Mouse (Mus musculus) layer of hippocampus, postnatal 14 days (tissue): ENCODE results near the gene Dhodh. TPM values are rescaled to one million over a fixed set of nuclear protein-coding genes. Genes with fewer than 3 reads are reported as not detected.

Experiments
- DNase-seq, 2 experiments: peaks; one replicate each; pipeline ENCODE4 v3.0.0; 2021 to 2022; ENCODE audit warnings: low spot score in 2 of 2, mixed read lengths in 1 of 2
- long read RNA-seq, 2 experiments: library from polyadenylated mRNA; stranded (forward); transcript quantifications; one replicate each; pipeline ENCODE4 v2.0.0; 2021
- total RNA-seq, 2 experiments: library from RNA; stranded (reverse); gene quantifications; 2 replicates each; pipeline ENCODE4 v1.2.3; 2021

Dhodh gene
- total RNA-seq: 10 to 100 TPM; 22.2 to 25.6 TPM
- long read RNA-seq, experiment 1, transcript Dhodh-201 (9 exons, 2,039 nt): major isoform, 29 of 34 reads
- long read RNA-seq, experiment 1, partial matches to known transcripts: 1 of 34 reads
- long read RNA-seq, experiment 1, other reads (novel, unspliced or antisense): 4 of 34 reads
- long read RNA-seq, experiment 2, transcript Dhodh-201 (9 exons, 2,039 nt): major isoform, 36 of 51 reads
- long read RNA-seq, experiment 2, partial matches to known transcripts: 2 of 51 reads
- long read RNA-seq, experiment 2, other reads (novel, unspliced or antisense): 12 of 51 reads

DNA sequence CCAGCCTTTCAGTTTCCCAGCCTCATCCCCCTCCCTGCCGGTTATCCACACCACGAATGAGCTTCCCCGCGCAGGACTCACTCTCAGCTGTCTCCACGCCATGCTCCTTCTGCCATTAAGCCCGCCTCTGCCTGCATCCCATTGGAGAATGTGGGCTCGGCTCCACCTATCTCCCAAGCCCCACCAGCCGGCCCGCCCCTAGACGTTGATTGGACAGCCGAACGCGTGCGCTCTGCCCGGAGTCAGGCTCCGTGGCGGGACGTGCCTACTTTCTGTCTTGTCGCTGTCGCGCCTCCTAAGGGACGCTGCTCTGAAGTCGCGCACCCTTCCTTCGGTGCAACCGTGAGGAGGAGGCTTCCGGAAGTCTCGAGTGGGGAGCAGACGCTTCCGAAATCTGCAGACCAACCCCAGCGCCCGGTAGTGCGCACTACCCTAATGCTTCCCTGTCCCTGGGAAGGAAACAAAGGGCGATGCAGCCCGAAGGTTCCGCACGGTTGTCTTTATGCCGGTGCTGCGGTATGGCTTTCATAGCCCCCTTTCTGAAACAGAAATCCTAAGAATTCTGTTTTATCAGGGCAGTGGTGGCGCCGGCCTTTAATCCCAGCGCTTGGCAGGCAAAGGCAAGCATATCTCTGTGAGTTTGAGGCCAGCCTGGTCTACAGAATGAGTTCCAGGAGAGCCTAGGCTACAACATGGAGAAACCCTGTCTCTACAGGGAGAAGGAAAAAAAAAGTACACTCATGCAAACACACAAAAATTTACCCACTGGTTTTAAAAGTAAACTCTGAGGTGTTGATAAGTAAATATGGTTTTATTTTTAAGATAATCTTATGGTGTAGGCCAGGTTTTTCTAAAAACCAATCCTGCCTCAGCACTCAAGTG is at the start of gene Dhodh:
TSS of gene Dhodh (minus strand) at position 403 of the 882 bp plus-strand sequence.
- DNase-seq: peak; percentile 97 to 98

DNA sequence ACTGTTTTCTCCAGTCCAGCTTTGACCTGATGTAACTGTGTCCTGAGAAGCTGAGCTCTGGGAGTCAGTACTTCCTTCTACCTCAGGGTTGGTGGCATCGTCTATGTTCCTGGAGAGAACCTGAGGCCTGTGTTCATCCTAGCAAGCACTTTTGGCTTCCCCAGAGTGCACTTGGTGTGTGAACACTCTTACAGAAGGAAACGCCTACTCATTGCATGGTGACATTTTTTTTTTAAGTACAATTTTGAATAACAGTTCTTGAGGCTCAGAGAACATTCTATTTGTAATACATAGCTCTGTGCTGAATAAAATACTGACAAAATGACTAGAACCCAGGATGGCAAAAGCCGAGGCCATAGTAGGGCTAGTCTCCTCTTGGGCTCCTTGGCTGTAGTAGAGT is 48.4 kb upstream of the Dhodh start:
- DNase-seq: peak in 1 of 2 experiments; percentile 46

DNA sequence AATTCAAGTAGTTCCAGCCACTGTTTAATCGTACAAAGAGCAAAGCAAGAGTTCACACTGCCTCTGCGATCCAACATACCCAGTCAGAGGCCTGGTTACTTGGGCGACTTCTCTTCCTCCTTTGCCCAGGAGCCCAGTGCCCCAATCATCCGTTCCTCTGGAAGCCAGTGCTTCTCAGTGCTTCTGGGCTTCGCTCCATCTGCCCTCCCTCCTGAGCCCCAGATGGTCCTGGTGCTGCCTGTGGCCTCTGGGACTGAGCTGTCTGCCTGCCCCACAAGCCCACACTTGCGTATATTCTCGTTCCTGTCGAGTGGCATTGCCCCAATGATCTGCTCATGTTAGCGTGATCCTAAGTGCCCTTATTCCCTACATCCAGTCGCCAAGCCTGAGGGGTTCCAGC is 42.3 kb upstream of the Dhodh start:
- no peak for DNase-seq

DNA sequence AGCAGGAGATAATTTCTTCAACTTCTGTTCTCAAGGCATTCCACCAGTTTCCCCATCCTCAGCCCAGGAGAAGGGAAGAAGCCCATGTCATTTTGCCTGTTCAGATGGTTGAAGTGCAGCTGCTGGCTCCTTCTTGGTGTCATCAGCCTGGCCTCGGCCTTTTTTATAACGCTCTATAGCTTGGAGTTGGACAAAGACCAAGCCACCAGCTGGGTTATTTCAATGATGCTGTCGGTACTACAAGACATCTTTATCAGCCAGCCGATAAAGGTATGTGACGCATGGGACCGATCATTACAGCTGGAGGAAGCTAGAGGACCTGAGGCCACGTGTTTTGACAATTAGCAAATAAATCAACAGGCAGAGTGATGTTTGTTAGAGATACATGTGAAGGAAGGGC is 40.0 kb upstream of the Dhodh start:
- no peak for DNase-seq

DNA sequence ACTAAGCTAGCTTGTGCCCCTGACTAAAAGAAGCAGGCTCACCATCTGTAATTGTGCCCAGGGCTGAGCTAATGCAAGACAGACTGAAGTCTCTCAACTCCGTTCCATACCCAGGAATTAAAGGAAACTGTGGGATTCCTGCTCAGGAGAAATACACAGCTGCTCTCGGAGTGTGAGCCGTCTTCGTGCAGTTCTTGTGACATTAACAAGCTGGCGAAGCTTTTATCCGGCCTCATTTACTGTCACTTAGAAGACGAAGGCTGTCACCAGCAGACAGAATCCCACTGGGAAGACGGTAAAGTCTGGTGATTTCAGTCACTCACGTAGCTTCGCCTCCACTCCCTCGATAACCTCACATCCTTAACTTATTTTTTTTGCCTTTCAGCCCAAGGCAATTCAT is 38.9 kb upstream of the Dhodh start:
- DNase-seq: no peak

DNA sequence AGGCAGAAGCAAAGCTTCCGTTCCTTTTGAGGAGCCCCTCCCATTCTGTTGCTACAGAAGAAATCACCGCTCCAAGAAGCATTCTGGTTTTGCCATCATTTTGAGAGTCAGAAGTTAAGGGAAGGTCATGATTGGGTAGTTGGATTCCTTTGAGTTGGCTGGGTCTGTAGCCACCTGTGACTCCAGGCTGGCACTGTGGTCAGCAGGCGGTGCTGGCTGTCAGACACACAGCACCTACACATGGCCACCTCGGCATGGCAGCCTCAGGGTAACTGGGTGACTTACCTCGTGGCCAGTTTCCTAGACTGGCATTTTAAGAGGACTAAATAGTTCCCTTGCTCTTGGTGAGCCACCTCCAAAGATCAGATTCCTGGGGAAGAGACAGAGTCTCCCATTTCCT is 32.8 kb upstream of the Dhodh start:
- DNase-seq: no peak

DNA sequence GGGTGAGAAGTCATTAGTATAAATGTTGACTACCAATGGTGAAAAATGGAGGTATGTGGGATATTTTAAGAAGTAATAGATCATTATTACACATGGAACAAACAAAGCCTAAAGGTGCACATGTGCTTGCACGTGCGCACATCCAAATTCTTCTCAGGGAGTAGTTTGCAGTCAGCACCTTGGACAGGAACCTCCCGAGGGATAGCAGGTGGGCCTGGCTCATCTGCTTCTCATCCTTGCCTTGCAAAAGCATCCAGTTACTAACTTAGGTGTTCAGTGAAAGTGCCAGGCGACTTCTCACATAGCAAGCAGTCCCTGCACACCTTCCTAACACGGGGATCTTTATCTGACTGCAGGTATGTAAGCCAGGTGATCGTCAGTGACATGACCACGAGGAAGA is 31.9 kb upstream of the Dhodh start:
- DNase-seq: no peak

DNA sequence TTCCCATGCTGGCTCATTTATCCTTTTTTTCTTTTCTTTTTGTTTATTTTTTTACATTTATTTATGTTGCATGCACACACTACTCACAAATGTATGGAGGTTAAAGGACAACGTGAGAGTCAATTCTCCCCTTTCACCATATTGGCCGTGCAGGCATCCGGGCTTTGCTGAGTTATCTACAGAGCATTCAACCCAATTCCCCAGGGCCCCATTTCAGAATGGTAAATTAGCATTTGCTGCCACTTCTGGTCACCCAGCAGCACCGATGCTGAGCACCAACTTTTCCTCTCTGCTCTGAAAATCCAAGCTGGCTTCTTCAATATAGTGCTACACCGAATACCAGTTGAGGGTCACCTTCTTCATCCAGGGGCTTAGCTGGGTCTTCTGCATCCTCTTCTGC is 30.4 kb upstream of the Dhodh start:
- DNase-seq: no peak

DNA sequence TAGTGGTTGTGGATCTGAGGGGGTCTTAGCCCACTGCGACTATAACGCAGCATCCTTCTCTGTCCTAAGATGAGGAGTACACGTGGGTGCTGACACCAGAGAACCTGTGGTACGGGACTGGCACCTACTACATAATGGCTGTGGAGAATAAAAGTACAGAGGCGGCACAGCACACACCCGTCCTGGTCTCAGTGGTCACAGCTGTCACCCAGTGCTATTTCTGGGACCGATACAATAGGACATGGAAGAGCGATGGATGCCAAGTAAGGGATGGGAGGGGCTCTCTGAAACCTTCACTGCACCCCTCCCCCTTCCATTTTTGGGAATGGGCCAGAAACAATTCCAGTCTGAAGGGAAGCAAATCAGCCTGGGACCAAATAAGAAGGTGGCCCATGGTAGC is 26.7 kb upstream of the Dhodh start:
- no peak for DNase-seq

DNA sequence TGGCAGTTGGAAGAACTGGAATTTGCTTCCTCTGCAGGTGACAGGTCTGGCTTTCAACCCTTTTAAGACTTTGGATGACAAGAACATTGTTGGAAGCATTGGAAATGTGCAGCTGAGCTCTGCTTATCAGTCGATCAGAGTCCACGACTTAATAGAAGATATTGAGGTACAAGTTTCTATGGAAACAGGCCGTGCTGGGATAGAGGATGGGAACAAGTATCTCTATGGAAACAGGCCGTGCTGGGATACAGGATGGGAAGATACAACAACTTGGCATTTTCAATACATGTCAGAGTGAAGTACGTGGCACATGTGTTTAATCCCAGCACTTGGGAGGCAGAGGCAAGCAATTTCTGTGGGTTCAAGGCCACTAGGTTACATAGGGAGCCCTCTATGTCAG is 24.0 kb upstream of the Dhodh start:
- DNase-seq: peak in 1 of 2 experiments; percentile 53

DNA sequence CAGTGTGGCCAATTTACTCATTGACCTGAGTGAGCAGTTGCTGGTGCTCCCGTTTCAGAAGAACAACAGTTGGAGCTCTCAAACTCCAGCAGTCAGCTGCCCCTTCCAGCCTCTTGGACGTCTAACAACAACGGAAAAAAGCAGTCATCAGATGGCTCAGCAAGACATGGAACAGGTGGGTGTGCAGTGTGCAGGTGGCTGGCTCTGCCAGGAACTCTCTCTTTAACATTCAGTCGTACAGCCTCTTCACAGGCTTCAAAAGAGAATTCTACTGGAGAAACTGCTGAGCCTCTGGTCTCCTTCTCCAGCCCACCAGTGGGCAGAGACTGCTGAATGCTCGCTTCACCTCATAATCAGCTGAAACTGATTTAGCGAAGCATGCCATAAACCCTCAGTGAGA is 20.2 kb upstream of the Dhodh start:
- no peak for DNase-seq

DNA sequence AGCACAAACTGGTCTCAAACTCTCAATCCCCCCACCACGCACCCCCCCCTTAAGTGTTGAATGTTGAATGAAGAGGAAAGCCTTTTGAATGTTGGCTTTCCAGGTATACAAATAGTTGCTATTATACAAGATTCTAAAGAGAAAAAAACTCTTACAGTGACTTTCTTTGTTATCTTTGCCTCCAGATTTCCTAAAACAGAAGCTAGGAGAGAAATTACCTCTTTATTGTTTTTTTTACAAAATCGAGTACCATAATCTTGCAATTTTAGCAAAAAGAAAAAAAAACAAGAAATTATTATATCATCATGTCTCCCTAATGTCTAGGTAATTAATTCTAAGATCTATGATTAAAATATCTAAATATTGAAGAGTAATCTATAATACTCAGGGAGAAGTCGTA is 7.1 kb upstream of the Dhodh start:
- DNase-seq: no peak

DNA sequence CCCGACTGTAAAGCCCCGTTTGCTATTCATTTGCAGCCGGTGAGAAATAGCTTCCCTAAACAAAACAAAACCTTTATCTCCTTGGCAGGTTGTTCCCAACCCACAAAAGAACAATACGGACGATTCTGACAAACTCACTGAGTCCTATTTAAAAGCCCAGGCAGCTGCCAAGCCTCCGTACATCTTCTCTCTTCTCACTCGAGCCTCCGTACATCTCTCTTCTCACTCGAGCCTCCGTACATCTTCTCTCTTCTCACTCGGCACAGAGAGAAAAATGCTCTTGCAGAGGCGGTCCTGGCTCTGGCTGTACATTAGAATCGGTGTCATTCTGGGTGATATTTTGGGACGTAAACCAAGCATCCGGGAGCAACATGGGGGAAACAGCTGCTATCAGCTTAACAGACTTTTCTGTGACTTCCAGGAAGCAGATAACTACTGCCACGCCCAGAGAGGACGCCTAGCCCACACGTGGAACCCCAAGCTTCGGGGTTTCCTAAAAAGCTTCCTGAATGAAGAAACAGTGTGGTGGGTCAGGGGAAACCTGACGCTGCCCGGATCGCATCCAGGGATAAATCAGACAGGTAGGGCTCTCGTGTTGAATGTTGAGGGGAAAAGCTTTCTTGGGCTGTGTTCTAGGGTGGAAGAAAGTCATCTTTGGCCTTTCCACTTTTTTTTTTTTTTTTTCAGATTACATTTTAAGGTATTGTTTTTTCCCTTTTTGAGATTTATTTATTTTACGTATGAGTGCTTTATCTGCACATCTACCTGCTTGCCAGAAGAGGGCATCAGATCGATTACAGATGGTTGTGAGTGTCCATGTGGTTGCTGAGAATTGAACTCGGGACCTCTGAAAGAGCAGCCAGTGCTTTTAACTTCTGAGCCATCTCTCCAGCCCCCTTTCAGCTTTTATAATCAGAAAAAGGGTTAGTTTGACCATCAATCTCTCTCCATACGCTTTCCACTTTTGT is 6.1 kb upstream of the Dhodh start, which contains the start of gene Pkd1l3:
TSS of gene Pkd1l3 (plus strand) at position 275 of the 968 bp plus-strand sequence.
- peak in 1 of 2 experiments; percentile 24 for DNase-seq

DNA sequence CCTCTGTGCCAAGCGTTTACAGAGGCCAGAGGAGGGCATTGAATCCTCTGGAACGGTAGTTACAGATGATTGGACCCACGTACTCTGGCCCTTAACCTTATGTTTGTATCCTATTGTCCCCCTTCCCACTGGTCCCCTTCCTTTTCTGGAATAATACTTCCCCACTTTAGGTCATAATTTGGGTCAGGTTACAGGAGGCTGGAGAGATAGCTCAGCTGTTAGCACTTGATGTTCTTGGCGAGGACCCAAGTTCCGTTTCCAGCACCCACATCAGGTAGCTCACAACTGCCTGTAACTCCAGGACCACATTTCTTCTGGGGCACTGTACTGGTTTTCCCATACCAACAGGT is 655 bp upstream of the Dhodh start:
- no peak for DNase-seq

DNA sequence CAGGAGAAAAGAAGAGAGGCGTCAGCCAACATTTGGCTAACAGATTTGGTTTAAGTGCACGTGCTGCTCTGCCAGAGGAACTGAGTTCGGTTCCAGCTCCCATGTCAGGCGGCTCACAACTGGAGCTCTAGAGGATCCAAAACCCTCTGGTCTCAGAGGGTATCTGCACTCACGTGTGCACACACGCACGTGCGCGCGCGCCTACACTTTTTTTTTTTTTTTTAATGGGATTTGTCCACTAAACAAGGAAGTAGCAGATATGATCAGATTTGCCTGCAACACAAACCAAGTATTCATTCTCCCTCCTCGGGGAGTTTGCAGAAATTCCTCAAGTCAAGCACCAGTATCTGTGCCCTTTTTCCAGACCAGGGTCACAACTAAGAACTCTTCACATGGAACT is 823 bp downstream of the Dhodh start:
- DNase-seq: no peak

DNA sequence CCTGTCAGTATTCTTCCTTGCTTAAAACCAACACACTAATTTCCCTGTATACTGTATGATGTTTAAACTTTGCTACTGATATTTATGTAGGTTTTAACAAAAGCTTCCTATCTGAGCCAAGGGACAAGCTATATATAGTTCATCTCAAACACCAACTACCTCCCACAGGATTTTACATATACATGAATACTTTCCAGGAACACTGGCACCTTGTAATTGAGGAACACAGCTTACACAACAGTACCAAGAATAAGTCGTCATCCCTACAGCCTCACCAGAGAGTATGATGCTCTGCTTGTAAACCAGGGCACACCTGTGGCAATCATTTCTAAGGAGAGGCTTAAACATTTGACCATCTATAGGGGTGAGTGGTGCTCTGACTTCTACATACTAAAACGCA is 1.7 kb downstream of the Dhodh start:
- no peak for DNase-seq

DNA sequence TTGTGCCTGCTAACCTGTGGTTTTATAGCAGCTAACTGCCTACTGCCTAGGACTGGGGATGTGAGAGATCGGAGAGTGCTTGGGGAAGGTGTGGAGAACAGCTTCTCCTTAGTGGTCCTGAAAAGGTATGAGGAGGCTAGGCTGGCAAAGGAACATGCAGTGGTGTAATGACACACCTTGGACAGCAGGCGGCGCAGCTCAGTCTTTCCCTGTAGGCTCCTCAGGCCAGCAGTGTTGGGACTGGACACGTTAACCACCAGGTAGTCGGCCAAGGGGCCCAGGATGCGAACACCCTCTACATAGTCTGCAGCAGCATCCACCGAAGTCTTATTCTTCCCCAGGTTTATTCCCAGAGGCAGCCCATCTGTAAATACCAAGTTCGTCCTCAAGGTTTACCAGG is 12.6 kb downstream of the Dhodh start:
- DNase-seq: peak in 1 of 2 experiments; percentile 28

DNA sequence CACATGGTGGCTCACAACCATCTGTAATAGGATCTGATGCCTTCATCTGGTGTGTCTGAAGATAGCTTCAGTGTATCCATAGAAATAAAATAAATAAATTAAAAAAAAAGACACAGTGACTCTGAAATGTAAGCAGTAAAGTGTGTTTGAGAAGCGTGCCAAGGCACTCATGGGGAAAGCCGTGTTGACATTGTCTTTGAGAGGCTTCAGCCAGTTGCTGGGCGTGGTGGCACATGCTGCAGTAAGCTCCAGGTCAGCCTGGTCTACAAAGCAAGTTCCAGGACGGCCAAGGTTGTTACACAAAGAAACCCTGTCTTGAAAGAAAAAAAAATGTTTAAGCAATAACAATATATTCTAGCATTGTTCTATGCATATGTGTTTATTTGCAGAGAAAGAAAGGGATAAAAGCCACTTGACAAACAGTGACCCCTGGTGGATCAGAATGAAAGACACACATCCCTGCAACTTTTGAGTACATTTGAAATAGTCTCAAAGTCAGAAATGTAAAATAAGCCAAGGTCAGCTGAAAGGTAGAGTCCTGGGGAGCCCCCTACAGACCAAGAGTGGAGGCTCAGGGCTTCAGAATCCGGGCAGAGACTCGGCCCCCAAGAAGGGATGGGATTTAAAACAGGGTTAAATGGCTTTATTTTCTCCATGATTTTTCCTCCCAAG is 15.2 kb downstream of the Dhodh start:
- DNase-seq: no peak

DNA sequence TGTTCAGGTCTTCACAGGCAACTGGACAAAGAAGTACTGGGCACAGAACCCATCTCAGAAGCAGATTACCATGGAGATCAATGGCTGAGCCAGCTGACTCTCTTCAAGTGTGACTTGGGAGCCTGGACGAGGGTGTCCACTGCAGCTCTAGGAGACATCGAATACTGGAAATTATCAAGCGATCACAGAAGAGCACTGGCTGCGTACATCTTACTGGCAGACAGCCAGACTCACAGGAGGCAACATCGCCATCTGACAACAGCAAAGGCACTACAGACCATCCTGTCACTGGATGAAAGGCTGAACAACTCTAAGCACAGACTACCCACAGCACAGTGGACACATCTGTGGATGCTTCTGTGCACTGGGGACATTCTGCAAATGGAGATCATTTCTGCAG is 16.3 kb downstream of the Dhodh start:
- DNase-seq: no peak

DNA sequence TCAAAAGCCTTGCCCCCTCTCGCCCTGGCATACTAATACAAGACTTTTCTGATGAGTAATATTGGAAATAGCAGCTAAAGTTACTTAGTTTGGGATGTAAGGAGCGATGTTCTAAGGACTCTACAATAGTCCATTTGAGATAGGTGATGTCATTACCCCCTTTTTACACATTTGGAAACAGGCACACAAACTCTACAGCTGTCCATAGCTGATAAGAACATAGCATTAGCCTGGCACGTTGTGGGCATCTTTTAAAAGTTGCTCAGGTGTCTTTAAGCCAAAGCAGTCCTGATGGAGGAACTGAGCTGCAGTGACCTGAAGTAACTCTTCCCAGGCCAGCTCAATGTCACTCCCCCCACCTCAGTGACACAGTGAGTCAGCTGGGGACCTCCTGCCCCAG is 17.1 kb downstream of the Dhodh start:
- no peak for DNase-seq

DNA sequence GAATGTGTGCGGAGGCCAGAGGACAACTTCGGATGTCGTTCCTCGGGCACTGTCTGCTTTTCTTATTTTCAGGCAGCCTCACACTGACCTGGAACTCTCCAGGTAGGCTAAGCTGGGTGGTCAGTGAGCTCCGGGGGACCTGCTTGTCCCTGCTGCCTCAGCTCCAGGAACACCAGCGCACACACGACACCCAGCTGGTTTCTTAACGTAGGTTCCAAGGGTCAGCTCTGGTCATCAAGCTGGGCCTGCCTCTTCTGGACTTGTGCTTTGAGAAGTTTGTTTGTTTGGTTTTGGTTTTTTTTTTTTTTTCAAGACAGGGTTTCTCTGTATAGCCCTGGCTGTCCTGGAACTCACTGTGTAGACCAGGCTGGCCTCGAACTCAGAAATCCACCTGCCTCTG is 17.6 kb downstream of the Dhodh start:
- no peak for DNase-seq
